Mouse (Mus musculus) ovary, postnatal 36 days (tissue): ENCODE measurements around the gene Gm12569.

Experiments
- DNase-seq: peaks from one replicate; pipeline ENCODE4 v3.0.0; 2022; ENCODE audit warnings: low spot score, mixed read lengths

The Gm12569 gene

DNA sequence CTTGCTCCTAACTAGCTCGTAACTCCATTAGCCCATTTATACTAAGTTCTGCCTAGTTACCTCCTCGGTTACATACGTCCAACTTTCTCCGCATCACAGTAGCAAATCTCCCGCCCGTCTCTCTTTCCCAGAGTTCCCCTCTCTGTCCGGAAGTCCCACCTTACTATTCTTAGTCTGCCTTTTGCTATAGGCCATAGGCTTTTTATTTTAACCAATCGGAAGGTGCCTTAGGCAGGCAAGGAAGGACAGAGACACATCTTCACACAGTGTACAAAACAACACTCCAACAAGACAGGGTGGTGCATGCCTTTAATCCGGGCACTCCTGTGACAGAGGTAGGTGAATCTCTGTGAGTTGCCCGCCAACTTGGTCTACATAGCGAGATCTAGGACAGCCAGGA lies at the start of gene Gm12569:
Gm12569 (plus strand) TSS at position 166 of the 400 bp plus-strand sequence.
- DNase-seq: no peak

DNA sequence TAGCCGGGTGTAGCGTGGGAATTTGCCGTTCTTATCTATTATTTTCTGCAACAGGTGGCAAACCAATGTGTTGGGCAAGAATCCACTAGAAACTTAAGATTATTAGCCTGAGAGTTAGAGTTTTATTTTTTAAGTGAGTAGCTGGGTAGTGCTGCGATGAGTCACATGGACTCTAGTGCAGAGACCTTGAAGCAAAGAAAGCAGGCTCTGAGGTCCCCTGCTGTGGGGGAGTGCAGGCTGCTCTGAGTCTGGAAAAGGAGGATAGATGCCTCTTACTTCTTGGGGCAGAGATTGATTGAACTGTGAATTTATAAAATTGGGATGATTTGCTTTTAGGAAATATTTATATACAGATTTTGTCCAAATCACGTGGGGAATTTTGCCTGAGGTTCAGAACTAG lies 17.5 kb upstream of the Gm12569 start:
- no peak for DNase-seq

DNA sequence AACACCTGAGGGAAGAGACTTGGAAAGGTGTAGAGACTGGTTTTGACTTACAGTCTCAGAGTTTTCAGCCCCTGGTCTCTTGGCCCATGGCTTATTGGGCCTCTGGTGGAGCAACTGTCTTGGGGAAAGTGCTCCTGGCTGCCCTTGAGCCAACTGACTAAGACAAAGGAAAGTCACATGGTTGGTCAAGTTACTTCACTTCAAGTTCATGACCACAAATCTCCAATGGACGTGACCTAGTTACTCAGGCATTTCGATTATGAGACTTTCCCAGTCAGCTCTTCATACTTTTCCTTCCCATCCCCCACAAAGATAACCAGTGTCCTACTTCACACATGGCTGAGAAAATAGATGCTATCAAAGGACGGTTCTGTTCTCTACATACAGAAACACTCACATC lies 12.5 kb upstream of the Gm12569 start:
- no peak for DNase-seq

DNA sequence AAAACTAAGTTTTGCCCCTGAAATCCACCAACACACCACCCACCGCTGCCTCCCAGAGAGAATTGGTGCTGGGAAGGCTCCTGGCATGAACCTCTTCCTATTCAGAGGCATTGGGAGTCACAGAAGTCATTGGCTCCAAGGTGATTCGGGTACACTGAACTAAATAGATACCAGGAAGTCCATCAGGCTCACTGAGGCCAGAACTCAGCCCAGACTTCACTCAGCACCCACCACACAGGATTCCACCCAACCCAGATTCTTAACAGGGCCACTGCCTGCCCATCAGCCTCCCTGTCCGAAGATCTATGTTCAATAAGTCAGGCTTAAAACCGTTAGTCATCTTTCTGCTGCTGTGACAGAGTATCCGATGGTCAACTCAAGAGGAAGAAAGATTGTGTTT lies 8.8 kb upstream of the Gm12569 start:
- no peak for DNase-seq

DNA sequence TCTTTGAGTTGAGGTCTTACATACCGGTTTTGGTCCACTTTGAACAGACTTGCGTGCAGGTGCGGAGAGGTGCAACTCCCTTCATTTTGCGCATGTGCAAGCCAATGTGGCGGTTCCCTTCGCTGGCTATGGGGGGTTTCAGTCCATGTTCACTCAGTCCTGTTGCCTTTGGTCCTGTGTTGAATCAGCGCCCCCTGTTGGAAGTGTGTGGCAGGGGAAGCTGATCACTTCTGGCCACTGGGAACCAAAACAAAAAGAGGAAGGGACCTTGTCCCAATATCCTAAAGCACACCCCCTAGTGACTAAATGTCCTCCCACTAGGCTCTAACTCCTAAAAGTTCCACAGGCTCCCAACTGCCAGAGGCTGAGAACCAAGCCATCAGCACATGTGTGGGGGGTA lies 6.3 kb upstream of the Gm12569 start:
- no peak for DNase-seq

DNA sequence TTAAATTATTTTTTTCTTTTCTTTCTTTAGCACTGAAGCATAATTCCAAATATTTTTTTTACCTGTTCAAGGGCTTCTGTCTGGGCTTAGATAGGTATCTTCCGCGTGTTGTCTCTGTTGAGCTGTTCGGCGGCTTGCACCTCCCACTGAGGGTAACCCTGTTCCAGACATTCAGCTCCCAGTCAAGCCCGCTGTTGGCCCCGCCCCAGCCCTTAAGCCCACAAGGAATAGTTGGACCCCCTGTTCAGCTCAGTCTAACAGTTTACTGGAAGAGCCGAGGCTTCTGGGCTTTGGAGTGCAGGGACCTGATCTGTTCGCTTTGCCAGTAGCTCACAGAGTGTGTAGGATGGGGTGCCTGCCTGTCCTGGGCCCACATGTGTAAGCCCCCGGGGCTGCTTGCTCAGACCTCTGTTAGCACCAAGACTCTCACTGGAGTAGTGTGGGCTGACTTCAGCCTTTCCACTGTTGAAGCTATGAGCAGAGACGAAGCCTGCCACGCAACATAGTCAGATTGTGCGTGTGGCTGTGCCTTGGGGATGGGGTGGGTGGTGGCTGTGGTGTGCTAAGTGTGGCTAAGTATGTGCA lies 785 bp upstream of the Gm12569 start:
- DNase-seq: no peak

DNA sequence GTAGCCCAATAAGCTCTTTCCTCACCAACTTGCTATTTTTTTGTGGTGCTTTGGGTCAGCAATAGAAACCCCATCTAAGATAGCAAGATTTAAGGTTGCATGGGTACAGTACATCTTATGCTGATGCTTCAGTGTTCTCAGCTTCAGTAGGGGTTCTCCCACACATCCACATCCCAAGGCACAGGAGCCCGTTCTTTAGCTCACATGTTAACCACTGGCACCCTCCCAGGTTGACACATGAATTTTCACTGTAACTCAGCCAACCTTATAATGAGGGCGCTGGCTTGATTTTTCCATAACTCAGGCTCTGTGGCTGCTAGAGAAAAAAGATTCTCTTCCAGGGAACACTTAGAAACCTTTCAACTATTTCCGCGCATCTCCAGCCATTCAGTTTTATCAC lies 6.8 kb downstream of the Gm12569 start:
- DNase-seq: no peak

DNA sequence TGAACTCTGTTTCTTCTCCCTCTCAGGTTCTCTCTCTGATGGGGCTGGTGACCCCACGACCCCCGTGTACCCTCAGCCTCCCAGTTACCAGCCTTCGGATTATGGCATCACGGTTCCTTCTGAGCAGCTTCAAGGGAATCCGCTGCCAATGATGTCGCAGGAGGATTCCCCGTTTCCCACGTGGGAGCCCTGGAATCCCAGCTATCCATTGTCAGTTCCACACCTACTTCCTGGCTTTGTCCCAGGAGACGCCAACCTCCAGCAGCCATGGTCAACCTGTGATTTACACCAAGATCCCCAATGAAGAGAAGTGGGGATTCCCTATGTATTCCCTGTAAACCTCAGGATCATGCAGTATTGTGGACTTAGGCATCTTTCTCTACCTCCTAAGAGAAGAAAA lies 14.4 kb downstream of the Gm12569 start:
- DNase-seq: no peak

DNA sequence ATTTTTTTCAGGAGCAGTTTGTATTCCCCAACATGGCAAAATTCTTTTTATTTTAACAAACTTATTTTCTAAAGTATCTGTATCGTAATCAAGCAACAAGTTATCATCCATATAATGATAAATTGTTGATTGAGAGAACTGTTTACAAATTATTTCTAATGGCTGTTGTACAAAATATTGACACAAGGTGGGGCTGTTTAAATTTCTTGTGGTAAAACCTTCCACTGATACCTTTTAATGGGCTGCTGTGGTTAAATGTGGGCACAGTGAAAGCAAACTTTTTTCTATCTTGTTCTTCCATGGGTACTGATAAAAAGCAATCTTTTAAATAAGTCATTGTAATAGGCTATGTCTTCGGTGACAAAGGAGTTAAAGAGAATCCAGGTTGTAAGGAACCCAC lies 22.6 kb downstream of the Gm12569 start:
- no peak for DNase-seq

DNA sequence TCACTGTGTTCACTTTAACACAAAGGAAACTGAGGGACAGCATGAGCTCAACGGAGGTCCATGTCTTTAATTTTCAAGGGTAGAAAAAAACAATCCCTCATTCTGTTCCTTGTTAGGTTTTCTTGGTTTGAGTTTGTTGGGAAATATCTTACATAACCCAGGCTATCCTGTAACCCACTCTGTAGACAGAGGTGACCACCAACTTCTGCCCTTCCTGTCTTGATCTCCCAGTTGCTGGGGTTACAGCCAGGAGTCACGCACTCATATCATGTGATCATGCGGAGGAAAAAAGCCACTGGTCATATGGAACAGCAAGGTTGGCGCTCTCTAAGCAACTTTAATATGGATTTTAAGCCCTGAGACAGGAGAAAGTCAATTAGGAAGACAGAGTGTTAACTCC lies 36.7 kb downstream of the Gm12569 start:
- no peak for DNase-seq

DNA sequence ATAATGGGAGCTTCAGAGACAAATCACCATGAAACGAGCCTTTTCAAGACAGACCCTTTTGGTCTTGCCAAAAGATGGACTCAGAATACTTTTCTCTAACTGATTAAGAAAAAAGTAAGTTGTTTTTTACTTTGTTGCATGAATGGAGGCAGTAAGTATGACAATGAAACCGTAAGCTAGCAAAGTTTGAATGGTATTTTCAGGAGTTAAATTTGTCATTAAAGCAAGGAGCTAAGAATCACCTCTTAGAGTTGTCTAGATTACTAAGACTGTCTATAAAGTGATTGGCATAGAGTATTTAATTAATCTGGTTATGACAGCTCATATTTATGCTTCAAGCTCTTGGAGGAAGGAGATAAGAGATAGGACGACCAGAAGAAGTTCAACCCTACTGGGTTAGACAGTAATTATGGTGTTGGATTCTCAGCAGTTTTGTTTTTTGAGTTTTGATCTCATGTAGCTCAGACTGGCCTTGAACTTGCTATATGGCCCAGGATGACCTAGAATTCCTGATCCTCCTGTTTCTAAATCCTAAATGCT lies 41.5 kb downstream of the Gm12569 start, which contains the start of gene Clk4:
Clk4 (plus strand) TSS at position 51 of the 540 bp plus-strand sequence.
- no peak for DNase-seq

DNA sequence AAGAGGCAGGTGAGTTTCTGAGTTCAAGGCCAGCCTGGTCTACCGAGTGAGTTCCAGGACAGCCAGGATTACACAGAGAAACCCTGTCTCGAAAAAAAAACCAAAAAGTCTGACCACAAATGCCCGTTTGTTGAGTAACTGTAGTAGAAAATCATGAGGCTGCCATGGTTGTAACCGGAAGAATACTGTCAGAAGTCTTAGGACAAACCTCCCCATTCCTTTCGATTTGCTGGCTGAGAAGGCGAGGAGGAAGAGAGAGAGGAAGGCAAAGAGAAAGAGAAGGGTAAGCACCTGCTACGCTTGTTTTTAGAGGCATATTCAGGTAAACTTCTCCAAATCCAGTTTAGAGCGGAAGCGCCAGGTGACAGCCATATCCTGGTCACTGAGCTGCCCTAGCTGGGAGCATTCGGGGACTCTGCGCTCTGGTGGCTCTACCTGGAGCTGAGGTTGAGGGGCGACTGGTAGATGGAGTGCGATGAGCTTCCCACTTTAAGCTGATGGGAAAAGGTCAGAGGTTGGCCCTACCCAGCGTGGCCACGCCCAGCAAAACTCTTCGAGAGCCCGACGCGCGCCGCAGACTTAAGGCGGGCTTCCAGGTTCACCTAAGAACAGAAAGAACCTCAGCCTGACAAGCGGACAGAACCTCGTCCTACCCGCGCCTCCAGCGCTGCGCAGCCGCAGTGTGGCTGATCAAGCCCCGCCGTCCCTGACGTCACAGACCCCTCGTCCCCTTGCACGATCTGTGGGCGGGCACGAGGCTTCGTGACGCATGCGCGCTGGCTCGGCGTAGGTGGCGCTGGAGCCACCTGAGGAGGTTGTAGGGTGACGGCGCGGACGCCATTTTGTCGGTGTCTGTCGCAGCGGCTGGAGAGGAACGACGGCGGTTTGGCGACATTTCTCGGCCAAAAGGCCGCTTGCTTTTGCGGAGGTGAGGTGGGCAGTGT lies 42.3 kb downstream of the Gm12569 start, which contains the start of gene BC049762:
BC049762 (minus strand) TSS at position 705 of the 944 bp plus-strand sequence.
- peak; percentile 99 for DNase-seq

DNA sequence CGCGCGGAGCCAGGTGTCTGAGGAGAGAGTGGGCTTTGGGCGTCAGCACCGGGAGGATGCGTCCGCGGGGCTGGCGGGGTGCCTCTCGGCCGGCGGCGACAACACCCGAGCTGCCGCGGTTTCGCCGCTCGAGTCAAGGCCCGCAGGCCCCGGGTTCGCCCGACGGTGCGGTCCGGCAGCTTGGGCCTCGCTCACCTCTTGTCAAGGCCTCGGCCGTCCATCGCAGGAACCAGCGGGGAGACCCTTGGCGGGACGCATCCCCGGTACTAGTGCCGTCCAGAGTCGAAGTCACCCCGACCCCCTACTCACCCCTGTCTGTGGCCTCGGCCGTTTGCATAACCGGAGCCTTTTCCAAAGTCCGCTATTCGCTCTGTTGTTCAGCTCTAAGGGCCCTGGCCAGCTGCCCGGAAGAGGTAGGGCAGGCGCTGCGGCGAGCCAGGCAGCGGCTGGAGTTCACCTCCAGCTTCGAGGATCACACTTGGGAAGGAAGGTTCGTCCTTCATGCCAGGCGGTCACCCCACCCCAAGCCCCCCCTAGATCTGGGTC lies 43.1 kb downstream of the Gm12569 start:
- DNase-seq: peak; percentile 67

DNA sequence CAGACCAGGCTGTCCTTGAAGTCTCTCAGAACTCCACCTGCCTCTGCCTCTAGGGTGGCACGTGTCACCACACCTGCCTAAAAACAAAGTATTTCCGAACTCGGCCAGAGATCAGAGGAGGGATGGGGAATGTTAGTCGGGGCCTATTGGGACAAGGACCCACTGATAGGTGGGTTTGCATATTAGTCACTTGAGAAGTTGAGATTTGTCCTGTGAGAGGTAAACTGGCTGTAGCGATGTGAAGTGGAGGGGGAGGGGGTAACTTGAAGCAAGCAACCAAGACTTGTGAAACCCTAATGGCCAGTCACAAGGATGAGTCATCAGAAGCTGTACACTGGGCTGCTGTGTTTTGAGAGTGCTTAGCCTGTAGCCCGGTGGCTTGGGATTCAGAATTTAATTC lies 44.1 kb downstream of the Gm12569 start:
- DNase-seq: no peak

DNA sequence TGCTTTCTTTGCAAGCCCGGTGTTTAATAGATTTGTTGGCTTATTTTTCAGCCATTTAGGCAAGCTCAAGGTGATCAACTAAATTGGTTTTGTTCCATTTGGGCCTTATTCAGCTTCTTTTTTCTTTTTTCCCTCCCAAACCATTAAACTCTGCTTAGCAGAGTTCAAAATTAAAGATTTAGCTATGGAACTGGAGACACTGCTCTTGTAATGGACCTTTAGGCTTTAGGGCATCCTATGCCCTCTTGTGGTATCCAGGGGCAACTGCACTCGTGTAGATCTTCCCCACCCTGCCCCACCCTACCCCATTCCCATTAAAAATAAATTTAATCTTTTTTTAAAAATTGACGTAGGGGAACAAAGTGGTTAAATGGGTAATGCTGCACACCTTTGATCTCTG lies 45.1 kb downstream of the Gm12569 start:
- no peak for DNase-seq

DNA sequence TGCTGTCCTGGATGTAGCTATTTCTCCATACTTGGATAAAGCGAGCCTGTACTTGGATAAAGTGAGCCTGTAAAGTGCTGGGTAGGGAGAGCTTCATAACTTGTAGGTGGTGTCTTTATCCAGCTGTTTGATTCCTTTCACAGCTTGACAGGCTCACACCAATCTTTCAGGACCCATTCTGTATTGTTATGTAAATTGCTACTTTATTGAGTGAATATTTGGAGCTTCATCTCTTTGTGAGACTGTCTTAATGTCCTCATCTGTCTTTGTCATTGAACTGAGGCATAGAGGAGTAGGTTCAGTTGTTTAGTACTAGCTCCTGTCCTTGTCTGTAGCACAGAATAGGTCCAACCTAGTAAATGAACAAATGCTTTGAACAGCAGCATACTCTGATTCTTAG lies 54.1 kb downstream of the Gm12569 start:
- DNase-seq: no peak
